Mouse (Mus musculus): ENCODE results near the gene Cuta. TPM values are rescaled to one million over a fixed set of nuclear protein-coding genes. Genes with fewer than 3 reads are reported as not detected.

Cuta gene
- total RNA-seq, 1 experiment from 2014 or later, result 153 TPM

DNA sequence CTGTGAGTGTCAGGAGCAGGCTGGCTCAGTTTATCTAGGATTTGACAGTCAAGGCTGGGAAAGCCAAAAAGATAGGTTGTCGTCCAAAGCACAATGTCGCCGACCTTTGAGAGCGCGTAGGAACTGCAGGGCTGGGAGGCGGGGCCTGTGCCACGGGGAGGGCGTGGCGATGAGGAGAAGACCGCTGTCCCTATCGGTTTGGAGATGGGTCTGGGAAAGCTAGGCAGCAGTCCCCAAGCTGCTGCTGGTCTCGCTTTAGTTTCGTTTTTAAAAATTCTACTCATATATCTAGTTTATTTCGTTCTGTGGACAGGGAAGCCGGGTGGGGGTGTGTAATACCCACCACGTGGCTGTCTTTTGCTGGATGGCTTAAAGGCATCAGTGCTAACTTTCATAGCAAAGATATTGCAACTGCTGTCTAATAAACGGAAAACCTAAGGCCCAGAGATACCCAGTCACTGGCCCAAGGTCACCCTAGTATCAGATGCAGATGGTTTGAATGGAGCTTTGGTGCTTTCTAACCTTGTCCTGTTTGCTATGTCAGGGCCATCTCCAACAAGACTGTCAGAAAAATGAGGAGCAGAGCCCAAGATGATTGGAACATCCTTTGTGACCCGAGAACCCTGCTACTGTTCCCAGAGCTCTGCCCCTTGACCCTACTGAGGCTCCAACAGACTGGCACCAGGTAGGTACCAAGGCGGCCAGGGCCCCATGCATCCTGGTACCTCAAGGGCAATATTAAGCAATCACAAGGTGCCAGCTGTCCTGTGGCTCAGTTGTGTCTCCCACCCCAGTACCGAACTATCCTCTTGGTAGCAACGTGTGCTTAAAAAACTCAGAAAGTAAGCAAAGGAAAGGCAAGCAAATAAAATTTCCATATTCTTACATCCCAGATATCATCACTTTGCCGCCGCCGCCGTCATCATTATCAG, 54.1 kb downstream of the Cuta start:
- peak; percentile 89 for DNase-seq

Small RNAs within 50 kb of the gene (microRNA-seq; reads per million reads assigned to microRNA genes)
- gene Gm27775 (0 reads per million in 2 experiments), gene Mir3083 (0 to 0.36 reads per million in 2 experiments), gene Mir6968 (2.7 to 3.6 reads per million in 2 experiments)

Other genes starting within 250 kb of the Cuta start
- 43.9 and 71.9 TPM in 2 replicates for gene Crebrf, start 223.9 kb downstream of the Cuta start, total RNA-seq (2021)
- 27.8 and 30.6 TPM in 2 replicates for gene Bnip1, start 158.5 kb downstream of the Cuta start, total RNA-seq (2021)
- gene Nkx2-5, start 94.6 kb downstream of the Cuta start, total RNA-seq (2021), result not detected in 2 replicates
- 3.5 and 4.0 TPM in 2 replicates for gene Kifc5b, start 22.5 kb downstream of the Cuta start, total RNA-seq (2021)
- 29.8 and 44.1 TPM in 2 replicates for gene Phf1, start 6.5 kb downstream of the Cuta start, total RNA-seq (2021)
- gene Syngap1, start 1.7 kb upstream of the Cuta start, total RNA-seq (2021), result 25.9 and 26.7 TPM in 2 replicates
- 5.1 and 8.0 TPM in 2 replicates for gene Zbtb9, start 33.6 kb upstream of the Cuta start, total RNA-seq (2021)
- 35.7 and 43.8 TPM in 2 replicates for gene Bak1, start 89.4 kb upstream of the Cuta start, total RNA-seq (2021)
- 6.1 and 7.4 TPM in 2 replicates for gene Itpr3, start 117.7 kb upstream of the Cuta start, total RNA-seq (2021)
- 212 and 245 TPM in 2 replicates for gene Uqcc2, start 194.3 kb upstream of the Cuta start, total RNA-seq (2021)
- 0.52 and 1.6 TPM in 2 replicates for gene Ip6k3, start 228.2 kb upstream of the Cuta start, total RNA-seq (2021)

All from adrenal gland, postnatal 25 days (tissue).